11 mouse cellular contexts compared by ENCODE assay signal in genomic region chr2:144133806-144134574, GRCm38 (mm10).
A peak's percentile ranks its signal among the peaks of the same experiment; 100 is the strongest.
DNase-seq lines count a peak whose midpoint lies in the region; ATAC-seq and TF ChIP-seq lines count a peak whose summit lies in the region.
"Had no signal": no experiment of that assay in that cellular context is flagged by ENCODE, and none has a peak within 500 bp of the region (broad histone marks: within the 10 kb centered on the region; RNA-seq: fewer than 3 reads in every experiment).

No protein-coding gene starts in this region.

- H3K4me1 ChIP-seq in heart, embryonic 13.5 days = peaks cover 6% of the 10 kb centered on the region
- peaks cover 5% of the 10 kb centered on the region for H3K4me1 ChIP-seq in lung, embryonic 16.5 days (replicated peaks; ENCODE audit: control insufficient read depth, insufficient read depth, low read length)
- no peaks in the 10 kb centered on the region for H3K4me1 ChIP-seq in lung, adult 2 months (ENCODE audit: control insufficient read depth, insufficient read depth, low read length)
- H3K4me1 ChIP-seq in embryonic facial prominence, embryonic 15.5 days = peaks cover 13% of the 10 kb centered on the region
- H3K4me1 ChIP-seq: neural tube, embryonic 12.5 days had no signal

- H3K9ac ChIP-seq in heart, embryonic 13.5 days = peak overlapping the region; percentile 44
- no peak overlapping the region for H3K9ac ChIP-seq in lung, embryonic 16.5 days (ENCODE audit: low read length)
- no peak overlapping the region for H3K9ac ChIP-seq in embryonic facial prominence, embryonic 15.5 days
- H3K9ac ChIP-seq: neural tube, embryonic 12.5 days had no signal

- peak overlapping the region; percentile 54 for H3K27ac ChIP-seq in heart, embryonic 13.5 days (replicated peaks)
- H3K27ac ChIP-seq in lung, embryonic 16.5 days (ENCODE audit: low read length) = peak overlapping the region; percentile 19; the same call in 1 of the 2 replicates
- H3K27ac ChIP-seq in embryonic facial prominence, embryonic 15.5 days (replicated peaks) = peak overlapping the region; percentile 72
- H3K27ac ChIP-seq: neural tube, embryonic 12.5 days had no signal

- H3K4me3 ChIP-seq in heart, embryonic 13.5 days = no peak overlapping the region
- H3K4me3 ChIP-seq in lung, embryonic 16.5 days (ENCODE audit: low read length) = no peak overlapping the region
- H3K4me3 ChIP-seq in lung, adult 2 months (replicated peaks; ENCODE audit: extremely low read depth, low read depth, low read length) = no peak overlapping the region
- H3K4me3 ChIP-seq in embryonic facial prominence, embryonic 15.5 days (replicated peaks) = no peak overlapping the region
- H3K4me3 ChIP-seq: neural tube, embryonic 12.5 days had no signal

- H3K36me3 ChIP-seq in heart, embryonic 13.5 days = no peaks in the 10 kb centered on the region
- no peaks in the 10 kb centered on the region for H3K36me3 ChIP-seq in lung, embryonic 16.5 days (ENCODE audit: control insufficient read depth, insufficient read depth, low read length)
- H3K36me3 ChIP-seq in embryonic facial prominence, embryonic 15.5 days = no peaks in the 10 kb centered on the region
- H3K36me3 ChIP-seq: neural tube, embryonic 12.5 days had no signal

- TF ChIP-seq POLR2A in lung, adult 2 months (IDR thresholded peaks at IDR 0.05; ENCODE audit: borderline replicate concordance, extremely low read depth, low read depth, low read length) = no peak

- no peak for ATAC-seq in heart, embryonic 13.5 days (ENCODE audit: extremely low read depth, insufficient number of reproducible peaks, low FRiP score, low TSS enrichment)
- ATAC-seq in lung, embryonic 16.5 days (ENCODE audit: low read depth) = peak; percentile 70; the same call in 1 of the 2 replicates
- ATAC-seq in embryonic facial prominence, embryonic 15.5 days (ENCODE audit: insufficient number of reproducible peaks, low FRiP score, low TSS enrichment, low read depth) = no peak

- TF ChIP-seq CTCF in lung, adult 2 months (IDR thresholded peaks at IDR 0.05; ENCODE audit: insufficient read depth, low read length) = no peak

- no peak for DNase-seq in heart, postnatal 14 days
- DNase-seq in lung, adult 2 months = no peak
- peak; percentile 8 for DNase-seq in lung, postnatal 25 days (ENCODE audit: low spot score)
- DNase-seq in thymus, postnatal 36 days = no peak
- DNase-seq in frontal cortex, postnatal 14 days (ENCODE audit: low spot score in 2 of 2) = no peak
- DNase-seq: cerebellum, adult 18-20 months; kidney, adult 8-10 months had no signal

- H3K4me2 ChIP-seq in heart, embryonic 13.5 days = no peak overlapping the region
- no peak overlapping the region for H3K4me2 ChIP-seq in lung, embryonic 16.5 days (ENCODE audit: low read depth, low read length)
- no peak overlapping the region for H3K4me2 ChIP-seq in embryonic facial prominence, embryonic 15.5 days (replicated peaks)
- H3K4me2 ChIP-seq: neural tube, embryonic 12.5 days had no signal

- 58% methylated on average over 14 of the region's 14 CpGs for WGBS in heart, embryonic 13.5 days
- 37% methylated on average over 14 of the region's 14 CpGs for WGBS in lung, embryonic 16.5 days
- WGBS in lung, adult 2 months = 50% methylated on average over 14 of the region's 14 CpGs
- WGBS in embryonic facial prominence, embryonic 15.5 days = 54% methylated on average over 14 of the region's 14 CpGs

- intact Hi-C loops in heart, postnatal 14 days (cut with DNase I) = no loop called here

- H3K27me3 ChIP-seq in heart, embryonic 13.5 days (replicated peaks) = 0 out of 2 replicates have a peak, but pooled peaks cover 3% of the 10 kb centered on the region
- no peaks in the 10 kb centered on the region for H3K27me3 ChIP-seq in lung, embryonic 16.5 days (ENCODE audit: control insufficient read depth, insufficient read depth, low read depth, low read length)
- no peaks in the 10 kb centered on the region for H3K27me3 ChIP-seq in embryonic facial prominence, embryonic 15.5 days
- H3K27me3 ChIP-seq: neural tube, embryonic 12.5 days had no signal

- H3K9me3 ChIP-seq in heart, embryonic 13.5 days = 0 out of 2 replicates have a peak, but pooled peaks cover 4% of the 10 kb centered on the region
- H3K9me3 ChIP-seq in lung, embryonic 16.5 days (ENCODE audit: control insufficient read depth, low read length) = peaks cover 3% of the 10 kb centered on the region; the same call in 1 of the 2 replicates
- H3K9me3 ChIP-seq in embryonic facial prominence, embryonic 15.5 days (replicated peaks) = no peaks in the 10 kb centered on the region
- H3K9me3 ChIP-seq: neural tube, embryonic 12.5 days had no signal

Comparison
In these comparisons a context has a peak if more than half of its experiments do, and no peak if none do; other contexts are left out.
1. H3K27ac ChIP-seq: peak in every context shown above with its lines; median percentile 72 in embryonic facial prominence, embryonic 15.5 days; 54 in heart, embryonic 13.5 days; 19 in lung, embryonic 16.5 days.